Mouse (Mus musculus): ENCODE measurements at regions not wholly inside any gene's neighbourhood (a gene's known extent, or its start where the extent isn't known, plus 50 kb on each side); places are given as distances from the start of the nearest gene placed in this dataset.

GRCm38 (mm10) chr10:67819534-67819933, 92.9 kb downstream of the Zfp365 start:
- no peak for ATAC-seq (replicated peaks; ENCODE audit: insufficient number of reproducible peaks, low FRiP score, low TSS enrichment, poor library complexity, severe bottlenecking)

- ATAC-seq (replicated peaks; ENCODE audit: insufficient number of reproducible peaks, low FRiP score, low TSS enrichment, poor library complexity, severe bottlenecking), result peak; percentile 78
Observed at GRCm38 (mm10) chr10:67813901-67814300, 98.6 kb downstream of the Zfp365 start.

- ATAC-seq (replicated peaks; ENCODE audit: insufficient number of reproducible peaks, low FRiP score, low TSS enrichment, poor library complexity, severe bottlenecking), result no peak
Observed at GRCm38 (mm10) chr10:67805131-67805530, 107.3 kb downstream of the Zfp365 start.

GRCm38 (mm10) chr10:67804637-67805036, 107.8 kb downstream of the Zfp365 start:
- ATAC-seq (replicated peaks; ENCODE audit: insufficient number of reproducible peaks, low FRiP score, low TSS enrichment, poor library complexity, severe bottlenecking), result peak; percentile 47; the same call in 1 of the 2 replicates

DNA sequence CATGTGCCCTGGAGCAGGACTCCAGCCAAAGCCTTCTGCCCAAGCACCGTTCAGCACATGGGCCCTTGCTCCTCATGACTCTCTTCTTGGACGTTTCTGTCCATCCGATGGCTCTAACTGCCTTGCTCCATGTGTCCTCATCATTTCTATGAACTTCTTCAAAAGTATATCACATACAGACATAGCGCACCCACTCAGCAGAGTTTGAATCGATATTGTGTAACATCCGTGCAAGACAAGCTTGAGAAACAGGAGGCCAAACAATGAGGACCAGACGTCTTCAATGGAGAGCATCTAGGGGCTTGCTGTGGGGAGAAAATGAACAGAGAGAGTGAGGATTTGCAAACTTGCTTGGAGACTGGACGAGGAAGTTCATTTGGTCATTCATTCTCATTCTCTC, 110.3 kb downstream of the Zfp365 start:
- no peak for ATAC-seq (replicated peaks; ENCODE audit: insufficient number of reproducible peaks, low FRiP score, low TSS enrichment, poor library complexity, severe bottlenecking)

DNA sequence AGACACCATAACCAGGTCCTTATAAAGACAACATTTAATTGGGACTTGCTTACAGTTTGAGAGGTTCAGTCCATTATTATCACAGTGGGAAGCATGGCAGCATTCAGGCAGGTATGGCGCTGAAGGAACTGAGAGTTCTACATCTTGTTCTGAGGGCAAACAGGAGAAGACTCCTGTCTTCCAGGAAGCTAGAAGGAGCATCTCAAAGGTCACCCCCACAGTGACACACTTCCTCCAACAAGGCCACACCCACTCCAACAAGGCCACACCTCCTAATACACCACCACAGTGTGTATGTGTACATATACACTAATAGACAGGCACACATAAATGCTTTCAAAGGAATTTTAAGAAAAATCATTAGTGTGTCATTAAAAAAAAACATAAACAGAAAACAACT, 110.8 kb downstream of the Zfp365 start:
- ATAC-seq (replicated peaks; ENCODE audit: insufficient number of reproducible peaks, low FRiP score, low TSS enrichment, poor library complexity, severe bottlenecking), result no peak

- ATAC-seq (replicated peaks; ENCODE audit: insufficient number of reproducible peaks, low FRiP score, low TSS enrichment, poor library complexity, severe bottlenecking), result no peak
Observed at GRCm38 (mm10) chr10:67798991-67799390, 113.5 kb downstream of the Zfp365 start.

DNA sequence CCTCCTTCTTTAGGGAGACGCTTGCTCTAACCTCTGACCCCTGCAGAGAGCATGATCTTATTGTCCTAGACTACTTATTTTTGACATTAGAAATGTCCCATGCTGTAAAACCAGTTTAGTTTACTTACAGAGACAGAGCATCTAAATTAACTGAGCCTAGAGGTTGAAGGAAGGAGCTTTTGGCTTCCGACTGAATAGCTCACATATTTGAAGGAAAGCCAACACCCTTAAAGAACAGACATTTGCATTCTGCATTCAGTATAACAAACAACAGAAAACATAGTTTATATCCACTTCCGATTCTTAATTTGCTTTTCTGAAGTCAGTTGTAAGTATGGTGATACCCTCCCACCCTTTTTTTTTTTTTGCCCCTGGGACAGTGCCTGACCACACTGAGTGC, 119.3 kb downstream of the Zfp365 start:
- no peak for ATAC-seq (replicated peaks; ENCODE audit: insufficient number of reproducible peaks, low FRiP score, low TSS enrichment, poor library complexity, severe bottlenecking)

- ATAC-seq (replicated peaks; ENCODE audit: insufficient number of reproducible peaks, low FRiP score, low TSS enrichment, poor library complexity, severe bottlenecking), result no peak
Observed at GRCm38 (mm10) chr10:67789651-67790050, 122.8 kb downstream of the Zfp365 start.

GRCm38 (mm10) chr10:67788116-67788515, 124.3 kb downstream of the Zfp365 start:
- no peak for ATAC-seq (replicated peaks; ENCODE audit: insufficient number of reproducible peaks, low FRiP score, low TSS enrichment, poor library complexity, severe bottlenecking)

- ATAC-seq (replicated peaks; ENCODE audit: insufficient number of reproducible peaks, low FRiP score, low TSS enrichment, poor library complexity, severe bottlenecking), result no peak
Observed at GRCm38 (mm10) chr10:67785563-67785962, 126.9 kb downstream of the Zfp365 start.

GRCm38 (mm10) chr10:67778341-67778740, 134.1 kb downstream of the Zfp365 start:
- no peak for ATAC-seq (replicated peaks; ENCODE audit: insufficient number of reproducible peaks, low FRiP score, low TSS enrichment, poor library complexity, severe bottlenecking)

DNA sequence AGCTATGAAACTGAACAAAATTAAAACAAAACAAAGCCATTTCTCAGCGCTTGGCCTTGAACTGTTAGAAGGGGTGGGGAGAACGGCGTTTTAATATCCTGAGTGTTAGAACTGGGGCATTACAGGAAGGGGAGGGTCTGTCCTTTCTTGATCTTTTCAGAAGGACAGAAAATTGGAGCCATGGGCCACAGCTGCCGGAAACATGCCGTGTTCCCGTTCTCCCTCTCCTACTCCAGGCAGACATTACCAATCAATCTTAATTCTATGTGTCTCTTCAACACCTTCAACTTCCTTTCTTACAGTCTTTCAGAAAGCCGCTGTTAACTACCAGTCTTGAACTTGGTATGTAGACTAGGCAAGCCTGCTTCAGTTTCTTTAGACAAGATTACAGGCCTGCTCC, 134.7 kb downstream of the Zfp365 start:
- no peak for ATAC-seq (replicated peaks; ENCODE audit: insufficient number of reproducible peaks, low FRiP score, low TSS enrichment, poor library complexity, severe bottlenecking)

DNA sequence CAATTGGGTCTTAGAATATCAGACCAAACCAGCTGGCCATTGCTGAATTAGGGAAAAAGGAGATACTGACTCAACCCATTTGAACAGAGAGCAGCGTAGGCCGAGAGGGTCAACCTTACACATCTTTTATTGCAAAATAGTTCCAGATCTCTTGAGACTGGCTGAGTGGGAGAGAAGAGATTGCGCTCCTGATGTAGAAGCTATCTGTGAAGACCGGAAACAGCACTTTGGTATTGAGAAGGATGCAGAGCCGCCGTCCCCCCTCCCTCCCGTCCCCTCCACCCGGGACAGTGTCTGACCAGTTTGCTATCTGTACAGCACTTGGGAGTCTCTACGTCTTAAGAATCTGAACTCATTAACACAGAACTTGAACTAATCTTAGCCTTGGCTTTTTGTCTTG, 135.6 kb downstream of the Zfp365 start:
- no peak for ATAC-seq (replicated peaks; ENCODE audit: insufficient number of reproducible peaks, low FRiP score, low TSS enrichment, poor library complexity, severe bottlenecking)

- no peak for ATAC-seq (replicated peaks; ENCODE audit: insufficient number of reproducible peaks, low FRiP score, low TSS enrichment, poor library complexity, severe bottlenecking)
Observed at GRCm38 (mm10) chr10:67771796-67772195, 140.7 kb downstream of the Zfp365 start.

DNA sequence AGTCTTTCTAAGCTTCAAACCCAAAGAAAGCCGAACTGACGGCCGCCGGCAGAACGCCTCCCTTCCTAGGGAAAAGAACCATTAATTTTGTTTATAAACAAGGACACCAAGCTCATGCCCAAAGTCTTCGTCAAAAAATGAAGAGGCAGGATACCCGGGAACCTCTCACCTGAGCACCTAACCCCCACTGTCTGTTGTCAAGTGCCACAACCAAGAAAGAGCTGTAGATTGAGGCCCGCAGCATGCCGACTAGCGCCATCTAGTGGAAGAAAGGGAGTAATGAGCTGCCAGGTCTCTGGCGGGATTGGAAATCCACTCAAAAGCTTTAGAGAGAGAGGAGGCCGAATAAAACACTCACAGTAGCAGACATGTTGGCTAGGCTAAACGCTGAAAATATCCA, 146.4 kb downstream of the Zfp365 start:
- ATAC-seq (replicated peaks; ENCODE audit: insufficient number of reproducible peaks, low FRiP score, low TSS enrichment, poor library complexity, severe bottlenecking), result peak; percentile 78; the same call in 1 of the 2 replicates

DNA sequence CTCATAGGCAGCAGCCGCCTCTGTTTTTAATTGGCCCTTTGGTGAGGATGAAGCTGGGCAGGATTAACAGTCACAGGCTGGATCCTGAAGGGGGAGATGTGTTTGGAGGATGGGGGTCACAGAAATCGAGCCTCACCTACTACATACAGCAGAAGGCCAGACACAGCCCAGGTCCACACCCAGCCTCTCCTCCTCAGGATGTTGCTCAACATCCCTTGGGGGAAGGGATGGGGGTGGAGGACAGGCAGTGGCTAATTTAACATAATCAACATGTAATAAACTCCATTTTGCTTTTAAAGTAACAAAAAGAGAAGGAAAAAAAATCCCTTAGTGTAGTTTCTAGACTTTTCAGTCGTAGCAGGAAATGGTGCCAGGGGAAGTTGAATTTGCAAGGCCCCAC, 152.0 kb downstream of the Zfp365 start:
- ATAC-seq (replicated peaks; ENCODE audit: insufficient number of reproducible peaks, low FRiP score, low TSS enrichment, poor library complexity, severe bottlenecking), result peak; percentile 77

DNA sequence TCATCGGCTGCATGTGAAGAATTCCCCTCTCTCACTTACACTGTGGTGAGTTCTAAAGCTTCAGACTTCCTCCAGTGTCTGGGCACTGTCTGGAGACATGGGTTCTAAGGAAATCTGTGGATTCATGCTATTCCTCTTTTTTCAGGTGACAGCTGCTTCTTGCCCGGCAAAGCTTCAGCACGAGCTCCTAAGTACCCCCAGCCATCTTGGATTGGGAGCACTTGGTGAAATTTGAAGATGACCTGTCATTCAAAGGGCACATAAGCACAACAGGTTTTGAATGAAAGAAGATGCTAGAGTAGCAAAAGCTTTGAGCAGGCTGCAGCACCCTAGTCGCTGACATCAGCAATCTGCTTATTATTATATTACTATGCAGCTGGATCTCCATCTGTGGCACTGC, 164.3 kb downstream of the Zfp365 start:
- ATAC-seq (replicated peaks; ENCODE audit: insufficient number of reproducible peaks, low FRiP score, low TSS enrichment, poor library complexity, severe bottlenecking), result no peak

- ATAC-seq (replicated peaks; ENCODE audit: insufficient number of reproducible peaks, low FRiP score, low TSS enrichment, poor library complexity, severe bottlenecking), result no peak
Observed at GRCm38 (mm10) chr10:67747461-67747860, 165.0 kb downstream of the Zfp365 start.

DNA sequence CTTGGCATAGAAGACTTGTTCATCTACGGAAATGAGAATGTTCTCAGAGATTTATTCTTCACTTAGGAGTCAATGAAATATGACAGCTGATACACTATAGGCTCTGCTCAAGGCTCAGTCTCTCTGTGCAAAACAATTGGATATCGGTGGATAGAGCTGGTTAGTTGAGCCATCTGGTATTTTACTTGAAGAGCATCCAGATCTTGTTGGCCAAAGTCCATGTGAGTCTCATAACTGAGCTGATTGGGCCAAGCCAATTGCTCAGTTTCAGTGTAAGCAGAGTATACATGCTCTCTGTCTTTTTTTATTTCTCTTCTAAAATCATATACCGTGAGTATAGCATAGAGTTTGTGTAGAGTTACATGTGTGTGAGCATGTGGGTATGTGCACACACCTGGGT, 166.3 kb downstream of the Zfp365 start:
- ATAC-seq (replicated peaks; ENCODE audit: insufficient number of reproducible peaks, low FRiP score, low TSS enrichment, poor library complexity, severe bottlenecking), result no peak

- no peak for ATAC-seq (replicated peaks; ENCODE audit: insufficient number of reproducible peaks, low FRiP score, low TSS enrichment, poor library complexity, severe bottlenecking)
Observed at GRCm38 (mm10) chr10:67743561-67743960, 168.9 kb downstream of the Zfp365 start.
